Mouse (Mus musculus): ENCODE measurements at regions not wholly inside any gene's neighbourhood (a gene's known extent, or its start where the extent isn't known, plus 50 kb on each side); places are given as distances from the start of the nearest gene placed in this dataset.

GRCm38 (mm10) chr2:128364161-128364560 lies 226.8 kb upstream of the Spdye4c start:
- 2% methylated on average over 14 of the region's 14 CpGs for WGBS
- Histone ChIP-seq H3K27ac (peak overlapping the region; percentile 52; the same call in 1 of the 2 replicates), H3K36me3 (no peaks in the 10 kb centered on the region), H3K4me1 (peaks cover 26% of the 10 kb centered on the region), H3K27me3 (peaks cover 2% of the 10 kb centered on the region; the same call in 1 of the 2 replicates), H3K4me2 (peak overlapping the region; percentile 53), H3K9ac (0 out of 2 replicates have a peak overlapping the region, but pooled peaks have one; percentile 18), H3K9me3 (replicated peaks) (no peaks in the 10 kb centered on the region), H3K4me3 (replicated peaks) (peak overlapping the region; percentile 24)
- ATAC-seq (replicated peaks; ENCODE audit: low FRiP score): peak; percentile 89

- H3K27me3 ChIP-seq: peaks cover 2% of the 10 kb centered on the region; the same call in 1 of the 2 replicates
- H3K4me2 ChIP-seq: no peak overlapping the region
- no peak overlapping the region for H3K9ac ChIP-seq
- WGBS: 37% methylated on average over 3 of the region's 3 CpGs
- no peak for ATAC-seq (replicated peaks; ENCODE audit: low FRiP score)
- H3K4me1 ChIP-seq: peaks cover 23% of the 10 kb centered on the region
- no peak overlapping the region for H3K4me3 ChIP-seq (replicated peaks)
- no peaks in the 10 kb centered on the region for H3K36me3 ChIP-seq
- no peaks in the 10 kb centered on the region for H3K9me3 ChIP-seq (replicated peaks)
- no peak overlapping the region for H3K27ac ChIP-seq
These were observed 226.0 kb upstream of the Spdye4c start for GRCm38 (mm10) chr2:128365004-128365403.

- no peak for ATAC-seq (replicated peaks; ENCODE audit: low FRiP score)
- peaks cover 2% of the 10 kb centered on the region; the same call in 1 of the 2 replicates for H3K27me3 ChIP-seq
- WGBS: 86% methylated on average over 2 of the region's 2 CpGs
- no peaks in the 10 kb centered on the region for H3K9me3 ChIP-seq (replicated peaks)
- H3K9ac ChIP-seq: no peak overlapping the region
- H3K4me3 ChIP-seq (replicated peaks): no peak overlapping the region
- no peaks in the 10 kb centered on the region for H3K36me3 ChIP-seq
- peaks cover 26% of the 10 kb centered on the region for H3K4me1 ChIP-seq
- H3K27ac ChIP-seq: no peak overlapping the region
- no peak overlapping the region for H3K4me2 ChIP-seq
These were observed 225.2 kb upstream of the Spdye4c start for GRCm38 (mm10) chr2:128365775-128366174.

DNA sequence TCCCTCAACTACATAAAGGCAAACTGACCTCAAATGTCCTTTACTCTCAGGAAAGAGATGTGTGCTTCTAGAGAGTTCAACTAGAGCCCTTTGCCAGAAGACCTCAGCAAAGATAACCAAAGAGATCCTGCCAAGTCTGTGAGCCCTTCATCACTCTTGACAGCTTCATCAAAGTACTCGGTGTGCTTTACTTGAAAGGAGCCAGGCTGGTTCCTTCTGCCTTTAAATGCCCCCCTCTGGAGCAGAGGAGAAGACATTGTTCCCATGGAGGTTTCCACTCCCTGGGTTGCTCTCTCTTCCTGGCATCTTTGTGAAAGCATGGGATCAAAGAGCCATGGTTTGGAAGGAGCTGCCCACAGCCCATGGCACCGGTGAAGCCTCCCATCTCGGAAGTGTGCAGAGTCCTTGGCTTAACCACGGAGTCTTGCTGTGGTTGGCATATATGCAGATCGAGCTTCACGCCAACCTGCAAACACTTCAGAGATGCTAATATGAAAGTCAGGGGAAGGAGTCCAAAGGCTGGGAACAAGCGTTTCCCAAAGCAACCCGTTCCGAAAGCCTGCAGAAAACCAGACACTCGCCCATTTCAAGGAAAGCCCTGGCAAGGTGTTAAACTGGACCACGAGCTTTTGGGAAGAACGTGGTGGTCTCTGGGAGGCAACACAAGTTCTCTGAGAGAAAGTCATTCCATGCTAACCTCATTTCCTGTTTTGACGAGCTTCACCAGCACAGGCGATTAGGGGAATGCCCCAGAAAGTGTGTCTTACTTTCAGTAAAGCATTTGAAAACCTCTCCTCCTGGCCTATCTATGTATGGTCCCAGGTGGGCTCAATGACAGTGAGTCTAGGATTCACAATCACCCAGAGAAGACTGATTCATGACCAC lies 223.5 kb upstream of the Spdye4c start:
- no peaks in the 10 kb centered on the region for H3K9me3 ChIP-seq (replicated peaks)
- no peak for ATAC-seq (replicated peaks; ENCODE audit: low FRiP score)
- WGBS: 84% methylated on average over 14 of the region's 14 CpGs
- peaks cover 27% of the 10 kb centered on the region for H3K4me1 ChIP-seq
- no peak overlapping the region for H3K4me2 ChIP-seq
- H3K4me3 ChIP-seq (replicated peaks): no peak overlapping the region
- no peaks in the 10 kb centered on the region; the same call in 1 of the 2 replicates for H3K27me3 ChIP-seq
- H3K27ac ChIP-seq: no peak overlapping the region
- H3K9ac ChIP-seq: no peak overlapping the region
- no peaks in the 10 kb centered on the region for H3K36me3 ChIP-seq

- H3K27ac ChIP-seq: no peak overlapping the region
- H3K4me3 ChIP-seq (replicated peaks): no peak overlapping the region
- no peaks in the 10 kb centered on the region for H3K36me3 ChIP-seq
- H3K4me1 ChIP-seq: peaks cover 28% of the 10 kb centered on the region
- ATAC-seq (replicated peaks; ENCODE audit: low FRiP score): no peak
- 79% methylated on average over 7 of the region's 7 CpGs for WGBS
- H3K9me3 ChIP-seq (replicated peaks): no peaks in the 10 kb centered on the region
- H3K9ac ChIP-seq: no peak overlapping the region
- H3K27me3 ChIP-seq: no peaks in the 10 kb centered on the region
- H3K4me2 ChIP-seq: no peak overlapping the region
These were observed 222.3 kb upstream of the Spdye4c start for GRCm38 (mm10) chr2:128368534-128369273.

DNA sequence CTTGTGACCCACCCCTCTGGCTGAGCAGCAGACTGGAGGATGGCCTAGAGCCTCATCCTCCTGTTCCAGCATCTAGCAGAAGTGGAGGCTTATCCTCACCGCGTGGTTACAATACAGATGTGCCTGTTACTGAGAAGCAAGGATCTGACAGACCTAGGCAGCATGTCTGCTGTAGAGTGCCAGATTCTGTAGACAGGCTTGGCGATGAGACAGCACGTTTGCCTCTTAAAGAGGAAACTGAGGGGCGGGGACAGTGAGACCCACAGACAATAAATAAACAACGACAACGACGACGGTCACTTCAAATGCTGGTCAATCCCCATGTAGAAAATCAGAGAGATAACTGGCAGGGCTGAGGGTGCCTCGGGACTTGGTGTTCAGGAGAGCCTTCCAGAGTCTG lies 220.2 kb upstream of the Spdye4c start:
- WGBS: 57% methylated on average over 10 of the region's 10 CpGs
- no peaks in the 10 kb centered on the region for H3K27me3 ChIP-seq
- no peak overlapping the region for H3K9ac ChIP-seq
- H3K4me3 ChIP-seq (replicated peaks): no peak overlapping the region
- no peak for ATAC-seq (replicated peaks; ENCODE audit: low FRiP score)
- H3K4me1 ChIP-seq: peaks cover 16% of the 10 kb centered on the region
- H3K4me2 ChIP-seq: no peak overlapping the region
- H3K36me3 ChIP-seq: no peaks in the 10 kb centered on the region
- H3K9me3 ChIP-seq (replicated peaks): no peaks in the 10 kb centered on the region
- no peak overlapping the region for H3K27ac ChIP-seq

GRCm38 (mm10) chr2:128372204-128372603 lies 218.8 kb upstream of the Spdye4c start:
- no peak overlapping the region for H3K4me2 ChIP-seq
- no peak overlapping the region for H3K27ac ChIP-seq
- H3K36me3 ChIP-seq: no peaks in the 10 kb centered on the region
- H3K4me1 ChIP-seq: peaks cover 19% of the 10 kb centered on the region
- 80% methylated on average over 13 of the region's 13 CpGs for WGBS
- no peaks in the 10 kb centered on the region for H3K9me3 ChIP-seq (replicated peaks)
- ATAC-seq (replicated peaks; ENCODE audit: low FRiP score): no peak
- no peak overlapping the region for H3K9ac ChIP-seq
- H3K27me3 ChIP-seq: no peaks in the 10 kb centered on the region
- no peak overlapping the region for H3K4me3 ChIP-seq (replicated peaks)

GRCm38 (mm10) chr2:128373363-128374252 lies 217.4 kb upstream of the Spdye4c start:
- no peak overlapping the region for H3K4me2 ChIP-seq
- peaks cover 27% of the 10 kb centered on the region for H3K4me1 ChIP-seq
- no peak overlapping the region for H3K4me3 ChIP-seq (replicated peaks)
- no peak overlapping the region for H3K9ac ChIP-seq
- WGBS: 49% methylated on average over 12 of the region's 12 CpGs
- H3K9me3 ChIP-seq (replicated peaks): no peaks in the 10 kb centered on the region
- no peaks in the 10 kb centered on the region for H3K27me3 ChIP-seq
- no peak for ATAC-seq (replicated peaks; ENCODE audit: low FRiP score)
- no peaks in the 10 kb centered on the region for H3K36me3 ChIP-seq
- H3K27ac ChIP-seq: no peak overlapping the region

DNA sequence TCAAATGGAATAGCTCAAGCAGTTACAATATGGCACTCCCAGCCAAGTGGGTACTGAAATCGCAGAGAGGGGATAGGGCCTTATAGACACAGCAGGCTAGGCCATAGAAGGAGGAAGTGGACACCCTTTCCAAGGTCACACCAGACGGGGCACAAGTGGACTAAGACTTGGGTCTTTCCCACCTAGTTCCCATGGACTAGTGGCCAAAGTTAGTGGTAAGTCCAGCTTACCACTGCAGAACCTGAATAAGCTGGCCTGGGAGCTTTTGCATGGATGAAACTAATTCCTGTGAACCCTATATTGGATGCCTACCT lies 216.8 kb upstream of the Spdye4c start:
- 95% methylated on average over 2 of the region's 2 CpGs for WGBS
- no peaks in the 10 kb centered on the region for H3K36me3 ChIP-seq
- no peaks in the 10 kb centered on the region for H3K9me3 ChIP-seq (replicated peaks)
- H3K4me2 ChIP-seq: no peak overlapping the region
- ATAC-seq (replicated peaks; ENCODE audit: low FRiP score): no peak
- no peak overlapping the region for H3K27ac ChIP-seq
- H3K4me3 ChIP-seq (replicated peaks): no peak overlapping the region
- peaks cover 28% of the 10 kb centered on the region for H3K4me1 ChIP-seq
- H3K9ac ChIP-seq: no peak overlapping the region
- no peaks in the 10 kb centered on the region for H3K27me3 ChIP-seq

DNA sequence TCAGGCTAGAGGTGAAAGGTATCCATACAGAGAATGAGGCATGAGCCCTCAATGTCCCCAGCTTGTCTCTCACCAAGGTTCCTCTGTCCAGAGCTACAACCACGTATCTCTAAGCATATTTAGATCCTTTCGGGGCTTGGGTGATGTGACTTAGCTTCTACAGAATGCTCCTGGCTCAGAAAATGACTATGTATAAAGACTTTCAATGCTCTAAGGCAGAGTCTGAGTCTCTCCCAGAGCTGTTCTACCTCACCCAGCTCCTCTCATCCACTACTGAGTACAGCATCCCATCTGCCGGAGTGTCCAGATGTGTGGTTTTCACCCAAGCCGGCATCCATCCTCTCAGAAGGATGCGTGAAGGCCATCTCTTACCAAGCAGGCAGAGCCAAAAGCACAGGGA lies 216.1 kb upstream of the Spdye4c start:
- no peak for ATAC-seq (replicated peaks; ENCODE audit: low FRiP score)
- Histone ChIP-seq H3K9ac (no peak overlapping the region), H3K36me3 (no peaks in the 10 kb centered on the region), H3K27ac (no peak overlapping the region), H3K4me2 (no peak overlapping the region), H3K9me3 (replicated peaks) (no peaks in the 10 kb centered on the region), H3K4me3 (replicated peaks) (no peak overlapping the region), H3K4me1 (peaks cover 28% of the 10 kb centered on the region), H3K27me3 (no peaks in the 10 kb centered on the region)
- WGBS: 97% methylated on average over 5 of the region's 5 CpGs

GRCm38 (mm10) chr2:128375827-128376226 lies 215.2 kb upstream of the Spdye4c start:
- H3K36me3 ChIP-seq: no peaks in the 10 kb centered on the region
- H3K27ac ChIP-seq: no peak overlapping the region
- H3K4me3 ChIP-seq (replicated peaks): no peak overlapping the region
- 85% methylated on average over 3 of the region's 3 CpGs for WGBS
- H3K9me3 ChIP-seq (replicated peaks): no peaks in the 10 kb centered on the region
- no peak overlapping the region for H3K9ac ChIP-seq
- ATAC-seq (replicated peaks; ENCODE audit: low FRiP score): no peak
- H3K4me2 ChIP-seq: no peak overlapping the region
- H3K4me1 ChIP-seq: peaks cover 25% of the 10 kb centered on the region
- no peaks in the 10 kb centered on the region for H3K27me3 ChIP-seq

All from kidney, embryonic 15.5 days (tissue).